Mouse (Mus musculus) lung, postnatal 4 days (tissue): Measurements from ENCODE around the gene Carmil1.

Experiments
- DNase-seq, 2 experiments: peaks; one replicate each; pipeline ENCODE4 v3.0.0; 2021

Gene Carmil1

GRCm38 (mm10) chr13:24280439-24281431 is at the start of gene Carmil1:
Carmil1 (minus strand) TSS chr13:24280795.
- peak; percentile 88 to 90 for DNase-seq

GRCm38 (mm10) chr13:24330128-24330527 is 49.5 kb upstream of the Carmil1 start:
- DNase-seq: no peak

- DNase-seq: no peak
Observed at GRCm38 (mm10) chr13:24328036-24328817, 47.6 kb upstream of the Carmil1 start.

DNA sequence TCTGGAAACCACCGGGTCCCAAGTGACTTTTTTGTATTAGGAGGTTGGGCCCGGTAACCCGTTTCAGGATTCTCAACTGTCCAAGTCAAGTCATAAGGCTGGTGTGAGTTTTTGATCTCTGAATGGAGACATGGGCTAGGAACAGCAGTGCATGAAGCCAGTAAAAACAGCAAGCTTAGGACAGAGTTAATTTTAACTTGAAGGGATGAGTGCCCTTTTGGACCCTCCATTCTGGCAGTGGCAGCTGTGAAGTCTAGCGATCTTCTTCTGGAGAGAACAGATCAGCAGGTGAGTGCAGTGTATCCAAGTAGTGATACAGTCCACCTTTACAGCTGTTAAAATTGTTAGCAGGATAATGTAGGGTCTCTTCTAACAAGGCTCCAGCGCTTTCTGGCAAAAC is 46.6 kb upstream of the Carmil1 start, which contains the start of gene Cmah:
Gene Cmah (plus strand): TSS at position 204 of the 400 bp plus-strand sequence.
- no peak for DNase-seq

DNA sequence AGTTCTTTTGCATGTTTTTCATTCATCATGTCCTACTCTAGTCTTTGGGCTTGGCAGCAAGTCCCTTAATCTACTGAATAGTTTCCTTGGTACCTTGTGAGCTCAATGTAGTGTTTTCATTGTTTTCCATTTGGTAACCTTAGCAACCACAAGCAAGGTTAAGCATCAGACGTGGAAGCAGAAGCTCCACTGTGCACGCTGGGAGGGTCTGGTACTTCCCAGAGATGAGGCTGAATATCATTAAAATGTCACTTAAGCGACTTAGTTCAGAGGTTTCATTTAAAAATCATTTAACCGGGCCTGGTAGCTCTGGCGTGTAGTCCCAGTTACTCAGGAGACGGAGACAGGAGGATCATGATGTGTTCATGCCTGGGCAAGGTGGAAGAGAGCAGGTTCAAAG is 40.7 kb upstream of the Carmil1 start:
- DNase-seq: no peak

DNA sequence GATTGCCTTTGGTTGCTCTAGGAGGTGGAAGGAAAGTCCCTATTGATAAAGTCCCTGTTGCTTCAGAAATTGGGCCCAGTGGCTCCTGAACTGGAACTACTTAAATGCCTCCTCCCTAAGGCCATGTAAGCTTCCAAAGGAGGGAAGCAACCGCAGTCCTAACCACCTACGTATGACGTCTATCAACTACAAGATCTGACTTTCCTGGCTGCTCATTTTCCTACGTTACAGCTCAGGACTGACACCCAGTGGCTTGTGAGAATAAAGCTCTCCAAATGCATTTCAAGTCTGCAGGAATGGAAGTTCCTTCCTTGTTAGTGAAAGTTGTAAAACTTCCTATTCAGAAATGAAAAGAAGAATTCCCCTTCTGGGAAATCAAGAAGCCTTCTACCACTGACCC is 38.0 kb upstream of the Carmil1 start:
- peak in 1 of 2 experiments; percentile 24 for DNase-seq

DNA sequence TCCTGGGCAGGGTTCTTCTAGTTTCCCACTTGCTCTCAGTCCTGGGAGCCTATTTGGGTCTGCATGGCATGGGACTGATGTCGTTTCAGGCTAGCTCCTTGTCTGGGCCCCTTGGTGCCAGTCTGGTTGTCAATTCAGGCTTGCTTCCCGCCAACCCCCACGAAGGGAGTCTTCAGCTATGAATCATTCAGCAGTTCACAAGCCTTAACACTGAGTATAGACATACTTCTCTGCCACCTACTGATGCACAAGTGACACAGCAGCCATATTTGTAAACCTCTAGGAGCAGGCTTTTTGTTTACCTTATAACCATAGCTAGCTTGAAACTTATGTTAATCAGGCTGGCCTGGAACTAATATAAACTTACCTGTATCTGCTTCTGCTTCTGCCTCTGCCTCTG is 36.0 kb upstream of the Carmil1 start:
- DNase-seq: no peak

DNA sequence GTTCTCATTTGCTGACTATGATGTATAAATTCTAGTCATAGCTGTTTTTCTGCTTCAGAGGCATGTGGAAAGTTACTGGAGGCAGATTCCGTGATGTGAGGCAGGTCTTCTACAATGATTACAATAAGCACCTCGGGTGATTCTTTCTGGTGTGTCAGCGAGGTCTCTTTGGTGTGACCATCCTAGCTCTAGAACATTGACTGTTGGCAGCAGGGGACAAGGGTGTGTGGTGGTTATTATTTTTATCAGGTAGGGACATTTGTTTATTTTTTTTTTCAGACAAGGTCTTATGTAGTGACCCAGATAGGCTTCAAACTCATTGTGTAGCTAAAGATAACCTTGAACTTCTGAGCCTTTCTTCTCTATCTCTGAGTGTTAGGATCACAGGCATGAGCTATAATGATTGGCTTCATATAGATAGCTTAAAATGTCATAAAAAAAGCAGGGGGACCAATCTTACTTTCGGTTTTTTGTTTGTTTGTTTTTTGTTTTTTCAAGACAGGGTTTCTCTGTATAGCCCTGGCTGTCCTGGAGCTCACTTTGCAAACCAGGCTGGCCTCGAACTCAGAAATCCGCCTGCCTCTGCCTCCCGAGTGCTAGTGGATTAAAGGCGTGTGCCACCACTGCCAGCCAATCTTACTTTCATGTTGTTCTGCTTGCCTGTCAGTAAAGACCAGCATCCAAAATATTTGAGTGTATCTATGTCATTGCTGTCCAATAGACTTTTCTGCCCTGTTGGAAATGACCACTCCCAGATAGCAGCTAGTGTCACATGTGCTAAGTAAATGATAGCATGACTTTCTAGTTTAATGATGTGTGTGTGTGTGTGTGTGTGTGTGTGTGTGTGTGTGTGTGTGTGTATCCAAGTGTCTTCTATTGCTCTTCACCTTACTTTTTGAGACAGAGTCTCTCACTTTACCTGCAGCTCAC is 30.7 kb upstream of the Carmil1 start:
- DNase-seq: no peak

DNA sequence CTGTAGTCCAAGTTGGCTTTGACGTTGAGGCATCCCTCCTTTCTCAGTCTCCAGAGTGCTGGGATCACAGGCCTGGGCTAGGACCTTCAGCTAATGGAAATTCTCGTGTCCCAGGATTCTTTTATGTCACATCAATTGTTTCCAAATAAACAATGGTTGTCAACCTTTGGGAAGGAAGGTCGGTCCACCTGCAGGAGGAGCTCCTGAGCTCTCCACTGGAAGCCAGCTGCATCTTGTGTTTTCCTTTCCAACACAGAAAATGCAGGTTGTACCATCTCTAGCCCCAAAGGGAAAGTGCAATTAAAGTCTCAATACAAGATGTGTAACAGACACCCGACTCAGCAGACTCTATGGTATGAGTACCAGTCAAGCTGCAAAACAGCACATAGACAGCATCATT is 25.7 kb upstream of the Carmil1 start:
- no peak for DNase-seq

DNA sequence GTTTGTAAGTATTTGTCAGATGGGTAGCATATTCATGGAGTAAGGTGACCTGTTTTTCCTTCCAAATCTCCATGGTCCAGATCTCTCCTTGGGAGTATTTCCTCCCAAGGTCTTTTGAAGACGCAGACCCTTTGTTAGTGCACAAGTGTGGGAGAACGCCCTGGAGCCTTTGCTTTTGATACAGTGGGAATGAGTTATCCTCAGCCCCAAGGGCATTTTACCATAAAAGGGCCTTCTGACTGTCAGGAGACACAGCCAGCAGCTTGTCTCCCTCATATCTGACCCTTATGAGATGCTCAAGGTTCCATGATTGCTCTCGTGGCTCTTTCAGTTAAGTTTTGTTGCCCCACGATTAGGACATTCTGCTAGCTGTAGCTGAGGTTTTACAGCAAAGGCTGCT is 24.9 kb upstream of the Carmil1 start:
- DNase-seq: no peak

GRCm38 (mm10) chr13:24297252-24297651 is 16.7 kb upstream of the Carmil1 start:
- peak in 1 of 2 experiments; percentile 56 for DNase-seq

DNA sequence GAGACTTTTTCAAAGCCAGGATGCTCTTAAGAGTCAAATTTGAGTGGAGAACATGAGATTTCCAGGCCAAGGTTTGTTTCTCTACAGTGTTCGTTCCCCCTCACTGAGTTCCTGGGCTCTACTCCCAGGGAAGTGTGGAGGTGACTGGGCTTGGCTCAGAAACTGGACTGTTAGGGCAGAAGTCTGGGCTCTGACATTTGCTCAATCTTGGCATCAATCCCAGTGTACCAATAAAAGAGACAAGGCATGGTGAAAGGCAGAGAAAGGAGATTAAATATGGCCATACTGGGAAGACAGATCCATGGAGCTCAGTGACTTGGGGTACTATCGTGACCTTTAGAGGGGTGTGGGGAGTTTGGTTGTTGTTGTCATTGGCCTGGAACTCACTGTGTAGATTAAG is 6.8 kb upstream of the Carmil1 start:
- DNase-seq: no peak

GRCm38 (mm10) chr13:24279762-24280438 is 695 bp downstream of the Carmil1 start:
- DNase-seq: peak; percentile 24 to 32

- no peak for DNase-seq
Observed at GRCm38 (mm10) chr13:24279407-24279761, 1.2 kb downstream of the Carmil1 start.

GRCm38 (mm10) chr13:24272740-24273377 is 7.7 kb downstream of the Carmil1 start:
- no peak for DNase-seq

DNA sequence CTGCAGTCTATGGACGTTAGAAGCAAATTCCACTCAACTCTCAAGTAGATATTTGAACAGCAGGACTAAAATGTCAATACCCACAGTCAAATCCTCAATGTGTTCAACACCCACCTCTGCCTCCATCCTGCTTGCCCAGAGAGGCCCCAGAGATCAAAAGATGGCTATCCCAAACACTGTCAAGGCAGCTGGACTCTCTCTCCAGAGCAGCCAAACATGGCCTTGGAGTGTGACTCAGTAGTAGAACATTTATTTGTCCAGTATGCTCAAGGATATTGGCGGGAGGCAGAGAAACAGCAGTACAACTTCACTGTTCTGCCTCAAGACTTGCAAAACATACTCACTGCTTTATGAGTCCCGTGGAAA is 11.5 kb downstream of the Carmil1 start:
- DNase-seq: no peak

- no peak for DNase-seq
Observed at GRCm38 (mm10) chr13:24268355-24269099, 12.1 kb downstream of the Carmil1 start.

- DNase-seq: no peak
Observed at GRCm38 (mm10) chr13:24264760-24265159, 15.8 kb downstream of the Carmil1 start.

DNA sequence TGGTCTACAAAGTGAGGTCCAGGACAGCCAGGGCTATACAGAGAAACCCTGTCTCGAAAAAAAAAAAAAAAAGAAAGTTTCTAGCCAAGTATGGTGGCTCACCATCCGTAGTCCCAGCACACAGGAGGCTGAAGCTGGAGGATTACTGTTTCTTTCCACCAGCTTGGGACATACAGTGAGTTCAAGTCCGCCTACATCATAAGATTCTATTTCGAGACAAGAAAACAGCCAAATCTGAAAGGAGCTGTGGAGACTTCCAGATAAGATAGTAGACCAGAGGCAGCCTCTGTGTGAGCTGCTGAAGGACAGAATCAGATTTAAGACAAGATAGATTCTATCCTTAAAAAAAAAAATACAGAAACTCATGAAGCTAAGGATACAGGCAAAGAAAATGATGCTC is 17.0 kb downstream of the Carmil1 start:
- DNase-seq: no peak

- DNase-seq: peak; percentile 29 to 82
Observed at GRCm38 (mm10) chr13:24260751-24261591, 19.6 kb downstream of the Carmil1 start.
